Mouse (Mus musculus) MEL (cell line): Measurements from ENCODE around the gene Hba-a2. TPM values are rescaled to one million over a fixed set of nuclear protein-coding genes. Genes with fewer than 3 reads are reported as not detected.
"Not testable (repeated sequence)": the region's sequence is repeated elsewhere in the genome, so short reads cannot be mapped to it uniquely, and the experiment has no call there.

Source experiments
- DNase-seq: peaks from one replicate; pipeline ENCODE4 v3.0.0; 2011; ENCODE audit warnings: low read depth, low spot score
- H3K27ac ChIP-seq: 2 replicates; pipeline ENCODE4 v1.5.1; 2012; ENCODE audit warnings: low read depth, mild to moderate bottlenecking, control low read depth, low read length, moderate library complexity; ENCODE audit not compliant: control insufficient read depth
- H3K27me3 ChIP-seq, 2 experiments: fragments of 150-350 bp in 1 of 2; sonication (generic) in 1 of 2; 2 replicates each; pipeline ENCODE4 v1.6.1; 2012; ENCODE audit warnings: low read length in 2 of 2, mild to moderate bottlenecking in 2 of 2, improper control_type of control experiment in 1 of 2, moderate library complexity in 1 of 2; ENCODE audit not compliant: insufficient read depth in 2 of 2, control insufficient read depth in 1 of 2
- H3K36me3 ChIP-seq, 2 experiments: 2 replicates each; pipeline ENCODE4 v1.6.1; 2012 to 2014; ENCODE audit warnings: low read length in 2 of 2, improper control_type of control experiment in 1 of 2, inconsistent platforms in 1 of 2, mild to moderate bottlenecking in 1 of 2; ENCODE audit not compliant: insufficient read depth in 2 of 2, control insufficient read depth in 1 of 2
- H3K4me1 ChIP-seq, 2 experiments: fragments of 150-350 bp in 1 of 2; sonication (generic) in 1 of 2; 2 replicates each; pipeline ENCODE4 v1.6.1; 2012; ENCODE audit warnings: low read length in 2 of 2, improper control_type of control experiment in 1 of 2, mild to moderate bottlenecking in 1 of 2; ENCODE audit not compliant: insufficient read depth in 2 of 2, control insufficient read depth in 1 of 2
- H3K4me3 ChIP-seq, 2 experiments: fragments of 150-350 bp in 1 of 2; sonication (generic) in 1 of 2; 2 replicates each; pipeline ENCODE4 v1.5.1; 2012; ENCODE audit warnings: low read depth in 2 of 2, low read length in 2 of 2, mild to moderate bottlenecking in 2 of 2, moderate library complexity in 2 of 2, control low read depth in 1 of 2, improper control_type of control experiment in 1 of 2; ENCODE audit not compliant: control insufficient read depth in 1 of 2, insufficient read depth in 1 of 2
- H3K79me2 ChIP-seq: 2 replicates; pipeline ENCODE4 v1.6.1; 2012; ENCODE audit warnings: mild to moderate bottlenecking, low read length, moderate library complexity; ENCODE audit not compliant: control insufficient read depth, poor library complexity, insufficient read depth
- H3K9ac ChIP-seq: 2 replicates; pipeline ENCODE4 v1.6.1; 2012; ENCODE audit warnings: low read depth, mild to moderate bottlenecking, control low read depth, low read length, moderate library complexity; ENCODE audit not compliant: control insufficient read depth, poor library complexity, severe bottlenecking
- H3K9me3 ChIP-seq: fragments of 150-350 bp; sonication (generic); replicated peaks from 2 replicates; pipeline ENCODE4 v1.6.1; 2012; ENCODE audit warnings: mild to moderate bottlenecking, low read length, improper control_type of control experiment, moderate library complexity; ENCODE audit not compliant: insufficient read depth
- BHLHE40 ChIP-seq: IDR thresholded peaks from 2 replicates; pipeline ENCODE4 v1.6.1; 2012; ENCODE audit warnings: low read depth, mild to moderate bottlenecking, inconsistent platforms, low read length, improper control_type of control experiment, borderline replicate concordance
- CHD1 ChIP-seq: IDR thresholded peaks from 2 replicates; pipeline ENCODE4 v1.6.1; 2012; ENCODE audit warnings: low read depth, mild to moderate bottlenecking, inconsistent platforms, low read length, improper control_type of control experiment
- CTCF ChIP-seq, 3 experiments: IDR thresholded peaks in 2 of 3; conservative IDR thresholded peaks in 1 of 3; 2 replicates each; pipeline ENCODE4 v1.5.1; 2011 to 2012; ENCODE audit warnings: low read length in 3 of 3, low read depth in 2 of 3, mild to moderate bottlenecking in 2 of 3, improper control_type of control experiment in 1 of 3, inconsistent platforms in 1 of 3, mixed read lengths in 1 of 3, moderate library complexity in 1 of 3; ENCODE audit not compliant: control insufficient read depth in 1 of 3, insufficient read depth in 1 of 3, poor library complexity in 1 of 3, severe bottlenecking in 1 of 3
- ELF1 ChIP-seq: IDR thresholded peaks from 2 replicates; pipeline ENCODE4 v1.6.1; 2014; ENCODE audit warnings: low read depth, mild to moderate bottlenecking, inconsistent platforms, low read length, improper control_type of control experiment, moderate library complexity
- EP300 ChIP-seq, 2 experiments: IDR thresholded peaks; 2 replicates each; pipeline ENCODE4 v1.6.1; 2011; ENCODE audit warnings: improper control_type of control experiment in 2 of 2, low read length in 2 of 2, low read depth in 1 of 2, mild to moderate bottlenecking in 1 of 2
- ETS1 ChIP-seq: IDR thresholded peaks from 2 replicates; pipeline ENCODE4 v1.6.1; 2012; ENCODE audit warnings: low read depth, mild to moderate bottlenecking, inconsistent platforms, low read length, improper control_type of control experiment, moderate library complexity
- GATA1 ChIP-seq: IDR thresholded peaks from 2 replicates; pipeline ENCODE4 v1.6.1; 2011; ENCODE audit warnings: low read depth, low read length, improper control_type of control experiment
- KAT2A ChIP-seq: conservative IDR thresholded peaks from 2 replicates; pipeline ENCODE4 v1.6.1; 2012; ENCODE audit warnings: low read depth, low read length, improper control_type of control experiment, inconsistent platforms
- MAZ ChIP-seq: IDR thresholded peaks from 2 replicates; pipeline ENCODE4 v1.6.1; 2012; ENCODE audit warnings: low read depth, mild to moderate bottlenecking, inconsistent platforms, low read length, improper control_type of control experiment
- MYC ChIP-seq: IDR thresholded peaks from 2 replicates; pipeline ENCODE4 v1.6.1; 2011; ENCODE audit warnings: low read depth, mild to moderate bottlenecking, low read length, improper control_type of control experiment, moderate library complexity
- NRF1 ChIP-seq: IDR thresholded peaks from 2 replicates; pipeline ENCODE4 v1.6.1; 2014; ENCODE audit warnings: low read depth, mild to moderate bottlenecking, inconsistent platforms, low read length, improper control_type of control experiment, moderate library complexity; ENCODE audit not compliant: poor library complexity, insufficient read depth, severe bottlenecking
- POLR2AphosphoS2 ChIP-seq: IDR thresholded peaks from 2 replicates; pipeline ENCODE4 v1.6.1; 2011; ENCODE audit warnings: low read length, improper control_type of control experiment
- POLR2AphosphoS5 ChIP-seq: IDR thresholded peaks from 2 replicates; pipeline ENCODE4 v1.6.1; 2012; ENCODE audit warnings: low read depth, borderline replicate concordance, mild to moderate bottlenecking, inconsistent platforms, low read length, moderate library complexity, mixed read lengths
- RAD21 ChIP-seq: IDR thresholded peaks from 2 replicates; pipeline ENCODE4 v1.6.1; 2011; ENCODE audit warnings: mild to moderate bottlenecking, low read depth, low read length, improper control_type of control experiment
- RCOR1 ChIP-seq: IDR thresholded peaks from 2 replicates; pipeline ENCODE4 v1.6.1; 2012; ENCODE audit warnings: low read depth, mild to moderate bottlenecking, inconsistent platforms, low read length, improper control_type of control experiment
- TCF12 ChIP-seq: IDR thresholded peaks from 2 replicates; pipeline ENCODE4 v1.6.1; 2014; ENCODE audit warnings: low read depth, mild to moderate bottlenecking, inconsistent platforms, low read length, improper control_type of control experiment, moderate library complexity
- UBTF ChIP-seq: IDR thresholded peaks from 2 replicates; pipeline ENCODE4 v1.6.1; 2012; ENCODE audit warnings: low read depth, mild to moderate bottlenecking, inconsistent platforms, low read length, improper control_type of control experiment, moderate library complexity, borderline replicate concordance; ENCODE audit not compliant: insufficient read depth
- polyA plus RNA-seq, 2 experiments: library from polyadenylated mRNA; stranded (reverse) in 1 of 2; unstranded in 1 of 2; fragments of >175 nt in 1 of 2; fragments of >200 nt in 1 of 2; gene quantifications; 2 replicates each; pipeline versions ENCODE4 v1.2.1 to v1.2.4; 2012; ENCODE audit warnings: low replicate concordance in 2 of 2, low read depth in 1 of 2; ENCODE audit not compliant: insufficient read length in 2 of 2, insufficient read depth in 1 of 2, missing spikeins in 1 of 2
- total RNA-seq: library from RNA; depleted of rRNA; stranded (reverse); fragments of 300-350 nt; gene quantifications from 2 replicates; pipeline ENCODE4 v1.2.3, GENCODE M21; 2012

Hba-a2 gene
- total and polyA plus RNA-seq, 3 experiments, result 202 to 432 (median 313) TPM

GRCm38 (mm10) chr11:32293479-32293878, 2.8 kb upstream of the Hba-a2 start:
- H3K79me2 ChIP-seq, H3K36me3 ChIP-seq, H3K9ac ChIP-seq, H3K27me3 ChIP-seq, H3K4me1 ChIP-seq, H3K27ac ChIP-seq, H3K4me3 ChIP-seq, H3K9me3 ChIP-seq: not testable (repeated sequence)
- peak; percentile 69 for DNase-seq
- TF ChIP-seq TCF12, result peak; percentile 49; the same call in 1 of the 2 replicates
- TF ChIP-seq ETS1, result peak; percentile 72
- TF ChIP-seq GATA1, result peak; percentile 71
- peak; percentile 51; the same call in 1 of the 2 replicates for TF ChIP-seq BHLHE40
- TF ChIP-seq EP300 (IDR thresholded peaks at IDR 0.05; ENCODE audit: low read depth in 1 of 2, low read length in 2 of 2), result peak; percentile 69 to 71

DNA sequence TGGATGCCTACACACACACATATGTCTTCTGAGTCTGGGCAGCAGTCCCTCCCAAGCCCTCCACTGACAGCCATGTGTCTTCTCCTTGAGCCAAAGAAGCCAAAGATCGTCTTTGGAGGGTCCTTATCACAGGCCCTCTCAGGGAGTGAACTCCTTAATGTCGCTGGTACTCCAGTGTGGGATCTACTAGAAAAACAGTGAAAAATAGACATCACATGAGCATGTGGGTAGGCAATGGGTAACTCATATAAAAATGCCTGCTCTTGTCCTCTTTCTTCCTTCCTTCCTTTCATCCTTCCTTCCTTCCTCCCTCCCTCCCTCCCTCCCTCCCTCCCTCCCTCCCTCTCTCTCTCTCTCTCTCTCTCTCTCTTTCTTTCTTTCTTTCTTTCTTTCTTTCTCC, 1.1 kb downstream of the Hba-a2 start:
- H3K79me2 ChIP-seq, H3K36me3 ChIP-seq, DNase-seq, H3K4me1 ChIP-seq, H3K9me3 ChIP-seq, H3K27me3 ChIP-seq, H3K4me3 ChIP-seq, H3K9ac ChIP-seq, H3K27ac ChIP-seq: not testable (repeated sequence)

DNA sequence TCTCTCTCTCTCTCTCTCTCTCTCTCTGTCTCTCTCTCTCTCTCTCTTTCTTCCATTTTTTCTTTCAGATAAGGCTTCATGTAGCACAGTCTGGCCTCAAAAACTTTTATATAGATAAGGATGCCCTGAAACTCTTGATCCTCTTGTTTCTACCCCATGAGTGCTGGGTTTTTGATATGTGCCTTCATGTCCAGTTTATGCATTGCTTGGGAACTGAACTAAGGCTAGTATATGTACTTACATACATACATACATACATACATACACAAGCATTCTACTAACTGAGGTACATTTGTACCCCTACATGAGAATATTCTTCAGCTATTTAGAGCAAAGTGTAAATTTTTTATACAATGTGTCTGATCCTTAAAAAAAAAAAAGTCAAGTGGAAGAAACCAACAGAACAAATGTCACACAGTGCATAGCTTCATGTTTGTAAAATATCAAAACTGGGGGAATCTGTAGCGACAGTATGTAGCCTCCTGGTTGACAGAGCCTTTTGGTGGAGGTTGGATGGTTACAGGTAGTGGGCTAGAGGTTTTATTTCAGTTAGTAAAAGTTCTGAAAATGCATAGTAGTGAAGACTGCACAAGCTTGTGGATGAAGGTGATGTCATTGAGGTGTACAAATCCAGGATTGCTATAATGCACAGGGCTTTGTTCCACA, 1.7 kb downstream of the Hba-a2 start:
- Histone ChIP-seq H3K4me3 (no peak overlapping the region), H3K27ac (no peak overlapping the region), H3K9ac (no peak overlapping the region), H3K4me1 (peaks cover 2 to 7% of the 10 kb centered on the region in 2 experiments), H3K9me3 (no peaks in the 10 kb centered on the region), H3K79me2 (no peaks in the 10 kb centered on the region), H3K36me3 (no peaks in the 10 kb centered on the region; a peak in 1 of 4 replicates), H3K27me3 (no peaks in the 10 kb centered on the region)
- TF ChIP-seq MYC, result no peak
- TF ChIP-seq MAZ, result no peak
- TF ChIP-seq KAT2A, result no peak
- TF ChIP-seq POLR2AphosphoS5, result no peak
- TF ChIP-seq POLR2AphosphoS2, result no peak
- no peak for TF ChIP-seq UBTF
- TF ChIP-seq CTCF (IDR thresholded peaks at IDR 0.05 in 2 of 3, conservative IDR thresholded peaks at IDR 0.05 in 1 of 3; ENCODE audit: control insufficient read depth in 1 of 3, insufficient read depth in 1 of 3, low read depth in 2 of 3, low read length in 3 of 3, poor library complexity in 1 of 3, severe bottlenecking in 1 of 3), result no peak
- TF ChIP-seq CHD1, result no peak
- TF ChIP-seq RCOR1, result no peak
- TF ChIP-seq NRF1, result no peak
- TF ChIP-seq RAD21, result no peak
- no peak for TF ChIP-seq ELF1
- no peak for DNase-seq
